Mouse (Mus musculus) hindbrain, postnatal 0 days (tissue): ENCODE measurements around the gene Gsg1l. TPM values are rescaled to one million over a fixed set of nuclear protein-coding genes. Genes with fewer than 3 reads are reported as not detected.

Source experiments
- ATAC-seq: fragments of 200-750 bp; cut with Nextera tagmentation; 2 replicates; pipeline ENCODE4 v1.8.0; 2017; ENCODE audit warnings: mild to moderate bottlenecking, moderate TSS enrichment, moderate library complexity
- DNase-seq: peaks from one replicate; pipeline ENCODE4 v3.0.0-alpha.2; 2015; ENCODE audit warnings: low spot score
- H3K27ac ChIP-seq: fragments of 300-500 bp; sonication (generic); 2 replicates; pipeline ENCODE4 v1.5.1; 2014; ENCODE audit warnings: mild to moderate bottlenecking
- H3K27me3 ChIP-seq: fragments of 300-500 bp; sonication (generic); 2 replicates; pipeline ENCODE4 v1.6.1; 2014; ENCODE audit warnings: low read length, mixed read lengths; ENCODE audit not compliant: insufficient read depth
- H3K36me3 ChIP-seq: fragments of 300-500 bp; sonication (generic); 2 replicates; pipeline ENCODE4 v1.6.1; 2014; ENCODE audit warnings: low read length, mixed read lengths; ENCODE audit not compliant: insufficient read depth
- H3K4me1 ChIP-seq: fragments of 300-500 bp; sonication (generic); 2 replicates; pipeline ENCODE4 v1.6.1; 2014; ENCODE audit warnings: antibody characterized with exemption, low read length, mixed read lengths; ENCODE audit not compliant: insufficient read depth
- H3K4me2 ChIP-seq: fragments of 300-500 bp; sonication (generic); 2 replicates; pipeline ENCODE4 v1.6.1; 2014; ENCODE audit warnings: low read depth, mild to moderate bottlenecking, low read length, moderate library complexity, mixed read lengths
- H3K4me3 ChIP-seq: fragments of 300-500 bp; sonication (generic); 2 replicates; pipeline ENCODE4 v1.5.1; 2014; ENCODE audit warnings: low read length
- H3K9ac ChIP-seq: fragments of 300-500 bp; sonication (generic); replicated peaks from 2 replicates; pipeline ENCODE4 v1.6.1; 2014; ENCODE audit warnings: mild to moderate bottlenecking, low read length, moderate library complexity, mixed read lengths
- H3K9me3 ChIP-seq: fragments of 300-500 bp; sonication (generic); 2 replicates; pipeline ENCODE4 v1.6.1; 2016; ENCODE audit warnings: low read length, mixed read lengths
- CTCF ChIP-seq: IDR thresholded peaks from 2 replicates; pipeline ENCODE4 v1.5.1; 2016; ENCODE audit warnings: antibody characterized with exemption, control low read depth, low read depth
- WGBS: fragments of 180-500 bp; shearing (Covaris S2); extraction: QIAGEN DNeasy Blood & Tissue Kit; methylation state at CpG from one replicate; pipeline ENCODE4 v1.1.7; 2014; 5-methylcytosine and 5-hydroxymethylcytosine counted together
- polyA plus RNA-seq: library from polyadenylated mRNA; unstranded; fragments of >200 nt; fragmentation: Nextera tagmentation; extraction: Ambion mirVana; gene quantifications from 2 replicates; pipeline ENCODE4 v1.2.1, GENCODE M21; 2015
- total RNA-seq: library from RNA; depleted of rRNA; stranded (reverse); fragments of >200 nt; gene quantifications from 2 replicates; pipeline ENCODE4 v1.2.3, GENCODE M21; 2014

Gsg1l gene
- total and polyA plus RNA-seq, 2 experiments from 2014 or later: 22.0 to 63.4 TPM

DNA sequence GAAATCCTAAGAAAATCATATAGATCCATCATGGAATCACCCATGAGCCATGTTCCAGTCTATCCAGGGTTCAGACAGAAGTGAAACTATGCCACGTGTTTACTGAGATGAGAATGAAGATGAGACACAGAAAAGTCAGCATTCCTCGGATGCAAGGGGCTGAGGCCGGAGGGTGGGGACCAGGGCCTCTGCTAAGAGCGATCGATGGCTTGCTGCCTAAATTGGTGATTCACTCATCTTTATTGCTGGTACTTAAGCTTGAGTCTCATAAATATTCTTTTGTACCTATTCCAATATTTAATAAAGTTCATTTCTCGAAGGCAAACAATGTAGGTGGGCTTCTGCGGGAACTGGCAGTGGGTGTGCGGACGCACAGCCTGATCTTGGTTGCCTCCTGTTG lies 105.5 kb downstream of the Gsg1l start:
- H3K4me3 ChIP-seq: no peak overlapping the region
- WGBS: 72% methylated on average over 9 of the region's 9 CpGs
- ATAC-seq (no peak), DNase-seq (no peak)
- H3K9me3 ChIP-seq: no peaks in the 10 kb centered on the region
- H3K4me1 ChIP-seq: no peaks in the 10 kb centered on the region
- no peak overlapping the region for H3K4me2 ChIP-seq
- no peak overlapping the region for H3K27ac ChIP-seq
- H3K27me3 ChIP-seq: no peaks in the 10 kb centered on the region
- H3K36me3 ChIP-seq: no peaks in the 10 kb centered on the region
- no peak for TF ChIP-seq CTCF
- H3K9ac ChIP-seq: no peak overlapping the region

DNA sequence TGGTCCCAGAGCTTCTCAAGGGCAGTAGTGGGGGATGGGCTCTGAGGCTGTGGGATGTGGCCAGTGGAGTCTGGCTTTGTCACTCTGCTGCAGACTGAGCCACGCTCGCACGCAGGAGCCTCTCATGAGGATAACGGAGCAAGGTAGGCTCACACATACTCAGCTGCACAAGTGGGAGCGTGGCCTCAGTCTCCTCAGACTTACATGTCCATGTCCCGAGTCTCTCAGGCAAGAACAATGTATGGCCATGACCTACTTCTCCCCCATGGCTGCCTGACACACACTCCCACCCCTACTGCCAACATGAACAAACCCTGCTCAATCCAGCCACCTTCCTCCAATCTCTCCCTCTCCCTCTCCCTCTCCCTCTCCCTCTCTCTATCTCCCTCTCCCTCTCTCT lies 106.8 kb downstream of the Gsg1l start:
- Histone ChIP-seq H3K9ac (no peak overlapping the region), H3K27me3 (no peaks in the 10 kb centered on the region), H3K4me3 (no peak overlapping the region), H3K36me3 (no peaks in the 10 kb centered on the region), H3K4me2 (no peak overlapping the region), H3K27ac (no peak overlapping the region), H3K9me3 (no peaks in the 10 kb centered on the region), H3K4me1 (no peaks in the 10 kb centered on the region)
- ATAC-seq: no peak
- 73% methylated on average over 6 of the region's 6 CpGs for WGBS
- no peak for DNase-seq
- TF ChIP-seq CTCF: no peak

DNA sequence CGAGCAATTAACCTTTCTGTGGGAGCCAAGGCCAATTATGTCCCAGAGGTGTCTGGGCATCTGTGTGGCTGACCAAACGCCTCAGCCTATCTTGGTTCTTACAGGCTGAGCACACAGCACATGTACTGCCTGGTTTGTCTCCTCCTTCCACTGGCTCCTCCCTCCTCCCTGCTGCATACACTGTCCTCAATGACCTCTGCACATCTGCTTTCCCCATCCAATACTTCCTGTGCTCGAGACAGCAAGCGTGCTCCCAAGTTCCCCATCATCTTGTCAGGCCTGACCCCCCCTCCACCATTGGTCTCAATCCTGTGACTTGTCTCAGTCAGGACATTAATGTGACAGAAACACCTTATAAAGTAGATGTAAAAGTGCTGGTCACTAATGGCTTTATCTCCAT lies 108.3 kb downstream of the Gsg1l start:
- Histone ChIP-seq H3K9ac (no peak overlapping the region), H3K36me3 (no peaks in the 10 kb centered on the region), H3K4me3 (no peak overlapping the region), H3K9me3 (no peaks in the 10 kb centered on the region), H3K4me2 (no peak overlapping the region), H3K27ac (no peak overlapping the region), H3K27me3 (no peaks in the 10 kb centered on the region), H3K4me1 (no peaks in the 10 kb centered on the region)
- 71% methylated on average over 4 of the region's 4 CpGs for WGBS
- DNase-seq (no peak), ATAC-seq (no peak)
- no peak for TF ChIP-seq CTCF

DNA sequence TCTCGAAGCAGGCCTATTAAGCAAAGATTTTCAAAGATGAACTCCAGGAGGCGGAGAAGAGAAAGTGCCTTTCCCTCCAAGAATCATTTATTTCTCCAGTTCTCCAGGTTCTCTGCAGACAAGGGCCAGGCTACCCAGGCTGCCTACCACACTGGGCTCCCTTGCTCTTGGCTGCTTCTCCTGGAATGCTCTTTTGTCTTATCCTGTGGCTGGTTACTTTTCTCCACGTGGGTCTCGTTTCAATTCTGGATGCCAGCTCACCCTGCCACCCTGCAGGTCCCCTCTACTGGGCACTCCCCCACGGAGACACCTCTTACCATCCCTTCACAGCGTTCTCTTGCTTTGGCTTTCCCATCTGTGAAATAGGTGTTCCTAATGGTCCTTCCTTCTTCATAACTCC lies 109.4 kb downstream of the Gsg1l start:
- 40% methylated on average over 6 of the region's 6 CpGs for WGBS
- no peak overlapping the region for H3K4me3 ChIP-seq
- H3K27ac ChIP-seq: no peak overlapping the region
- no peak overlapping the region for H3K4me2 ChIP-seq
- H3K27me3 ChIP-seq: no peaks in the 10 kb centered on the region
- no peaks in the 10 kb centered on the region for H3K4me1 ChIP-seq
- no peak overlapping the region for H3K9ac ChIP-seq
- no peak for ATAC-seq
- TF ChIP-seq CTCF: no peak
- no peaks in the 10 kb centered on the region for H3K36me3 ChIP-seq
- H3K9me3 ChIP-seq: no peaks in the 10 kb centered on the region
- DNase-seq: no peak

DNA sequence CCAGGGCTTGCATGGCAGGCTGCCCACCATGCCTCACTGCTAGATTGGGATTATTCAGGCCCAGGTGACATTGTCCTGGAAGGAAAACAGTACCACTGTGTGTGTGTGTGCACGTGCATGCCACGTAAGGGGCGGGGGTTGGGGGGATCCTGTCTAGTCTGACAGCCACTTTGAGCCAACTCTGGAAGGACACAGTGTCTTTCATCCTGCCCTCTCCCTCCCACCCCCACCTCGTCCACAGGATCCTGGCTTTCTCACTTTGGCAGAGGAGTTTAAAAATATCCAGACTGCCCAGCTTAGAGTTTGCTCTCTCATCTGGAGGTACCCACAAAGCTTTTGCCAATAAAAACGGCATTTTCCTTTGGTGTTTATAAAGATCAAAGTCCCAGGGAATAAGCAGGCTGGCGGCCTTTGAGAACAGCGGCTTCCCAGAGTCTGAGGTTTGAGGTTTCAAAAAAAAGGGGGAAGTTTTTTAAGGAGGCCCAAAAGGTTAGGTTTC lies 110.0 kb downstream of the Gsg1l start:
- 42% methylated on average over 7 of the region's 7 CpGs for WGBS
- DNase-seq: no peak
- TF ChIP-seq CTCF: no peak
- Histone ChIP-seq H3K9ac (no peak overlapping the region), H3K27ac (no peak overlapping the region), H3K9me3 (no peaks in the 10 kb centered on the region), H3K36me3 (no peaks in the 10 kb centered on the region), H3K27me3 (no peaks in the 10 kb centered on the region), H3K4me2 (no peak overlapping the region), H3K4me1 (no peaks in the 10 kb centered on the region), H3K4me3 (no peak overlapping the region)
- ATAC-seq: peak; percentile 50; the same call in 1 of the 2 replicates

DNA sequence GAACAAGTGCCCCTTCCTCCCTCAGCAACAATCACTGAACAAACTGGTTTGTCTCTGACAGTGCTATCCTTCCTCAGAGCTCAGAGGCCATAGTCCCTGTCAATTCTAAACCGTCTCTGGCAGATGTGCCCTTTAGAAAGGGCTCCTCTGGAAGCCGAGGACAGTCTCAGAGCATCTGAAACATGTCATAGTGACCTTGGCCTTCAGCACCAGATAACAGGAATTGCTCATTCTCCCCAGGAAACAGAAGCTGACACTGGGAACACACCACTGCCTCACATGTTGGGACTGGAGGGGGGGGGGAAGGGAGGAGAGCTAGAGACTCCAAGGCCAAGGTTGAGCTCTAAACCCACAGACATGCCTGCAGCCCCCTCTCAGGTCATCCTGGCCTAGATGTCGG lies 113.1 kb downstream of the Gsg1l start:
- 81% methylated on average over 3 of the region's 3 CpGs for WGBS
- DNase-seq (no peak), ATAC-seq (no peak)
- Histone ChIP-seq H3K9me3 (no peaks in the 10 kb centered on the region), H3K36me3 (no peaks in the 10 kb centered on the region), H3K27me3 (no peaks in the 10 kb centered on the region), H3K4me1 (no peaks in the 10 kb centered on the region), H3K27ac (no peak overlapping the region), H3K9ac (no peak overlapping the region), H3K4me2 (no peak overlapping the region), H3K4me3 (no peak overlapping the region)
- no peak for TF ChIP-seq CTCF

DNA sequence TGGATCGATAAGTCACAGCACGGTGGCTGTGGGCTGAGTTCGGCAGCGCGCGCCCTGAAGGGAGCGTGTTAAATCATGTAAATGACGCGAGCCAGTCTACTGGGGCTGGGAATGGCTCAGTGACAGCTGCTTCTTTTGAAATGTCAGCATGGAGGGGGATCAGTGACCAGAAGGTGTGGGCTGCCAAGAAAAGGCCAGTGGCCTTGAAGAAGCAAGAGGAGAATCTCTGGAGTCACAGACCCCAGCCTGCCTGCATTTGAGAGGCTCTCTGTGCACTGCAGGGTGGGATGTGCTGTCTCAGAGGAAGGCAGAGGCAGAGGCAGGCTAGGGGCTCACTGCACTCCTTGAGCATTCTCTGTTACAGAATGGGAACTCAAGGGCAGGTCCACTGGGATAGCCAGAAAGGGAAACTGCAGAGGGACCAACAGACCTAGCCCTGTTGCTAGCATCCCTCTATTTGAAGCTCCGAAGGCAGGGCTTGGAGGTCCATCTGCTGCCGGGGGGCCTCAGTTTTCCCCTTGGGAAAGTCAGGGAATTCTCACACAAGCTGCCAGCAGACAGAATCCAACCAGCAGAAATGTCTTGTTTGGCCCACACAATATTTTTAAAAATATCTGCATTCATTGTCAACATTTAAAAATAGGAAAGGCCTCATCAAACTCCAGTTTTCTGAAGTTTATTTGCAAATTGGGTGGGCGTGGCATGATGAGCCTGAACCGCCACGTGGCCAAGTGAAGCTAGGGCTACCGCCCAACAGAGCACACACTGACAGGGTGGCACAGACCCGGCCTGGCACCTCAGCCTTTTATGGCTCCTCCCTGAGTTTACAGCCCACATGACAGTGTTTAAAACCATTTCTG lies 115.6 kb downstream of the Gsg1l start:
- Histone ChIP-seq H3K4me3 (no peak overlapping the region), H3K9me3 (no peaks in the 10 kb centered on the region), H3K36me3 (no peaks in the 10 kb centered on the region), H3K27ac (no peak overlapping the region), H3K9ac (no peak overlapping the region), H3K27me3 (no peaks in the 10 kb centered on the region), H3K4me1 (no peaks in the 10 kb centered on the region), H3K4me2 (no peak overlapping the region)
- WGBS: 38% methylated on average over 16 of the region's 16 CpGs
- no peak for ATAC-seq
- TF ChIP-seq CTCF: no peak
- DNase-seq: peak; percentile 61
